Comparison of ENCODE assay signal across 28 mouse cellular contexts in the genomic region with DNA sequence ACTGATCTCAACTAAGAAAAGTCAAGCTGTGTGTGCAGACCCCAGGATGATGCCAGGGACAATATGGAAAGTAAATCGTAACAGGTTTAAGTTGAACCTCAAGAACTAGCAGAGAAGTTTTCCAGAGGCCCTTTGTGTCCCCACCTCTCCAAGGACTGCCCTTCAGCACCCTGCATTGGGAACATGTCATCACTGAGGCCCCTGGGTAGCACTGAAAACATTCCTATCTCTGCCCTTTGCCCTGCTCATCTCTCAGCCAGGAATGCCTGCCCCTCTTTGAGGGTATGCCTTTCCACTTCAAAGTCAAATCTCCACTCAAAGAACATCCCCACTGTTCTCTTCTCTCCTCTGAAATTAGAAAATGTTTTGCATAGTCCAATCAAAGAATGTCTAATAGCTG. TPM values are rescaled to one million over a fixed set of nuclear protein-coding genes. Genes with fewer than 3 reads are reported as not detected.
"Had no signal": no experiment of that assay in that cellular context is flagged by ENCODE, and none has a peak within 500 bp of the region (broad histone marks: within the 10 kb centered on the region; RNA-seq: fewer than 3 reads in every experiment).

No protein-coding gene starts in this region.

- H3K4me2 ChIP-seq: heart, embryonic 12.5 days; hindbrain, embryonic 13.5 days; hindbrain, embryonic 15.5 days; kidney, embryonic 15.5 days; limb, embryonic 13.5 days; limb, embryonic 15.5 days; liver, embryonic 12.5 days had no signal

- H3K4me1 ChIP-seq: heart, embryonic 12.5 days; hindbrain, embryonic 13.5 days; hindbrain, embryonic 15.5 days; kidney, embryonic 15.5 days; limb, embryonic 13.5 days; limb, embryonic 15.5 days; liver, embryonic 12.5 days had no signal

- H3K4me3 ChIP-seq: gastrocnemius, adult 2 months; heart, embryonic 10.5 days; heart, embryonic 12.5 days; hindbrain, embryonic 13.5 days; hindbrain, embryonic 15.5 days; kidney, embryonic 15.5 days; limb, embryonic 13.5 days; limb, embryonic 15.5 days; liver, embryonic 12.5 days had no signal

- H3K9me3 ChIP-seq: heart, embryonic 10.5 days; heart, embryonic 12.5 days; hindbrain, embryonic 13.5 days; hindbrain, embryonic 15.5 days; kidney, embryonic 15.5 days; limb, embryonic 13.5 days; limb, embryonic 15.5 days; liver, embryonic 12.5 days had no signal

- DNase-seq: gastrocnemius, adult 2 months; gastrocnemius, postnatal 10 days; gastrocnemius, postnatal 25 days; heart, adult 18-20 months; heart, postnatal 10 days; heart, postnatal 4 days; kidney, adult 11 months; kidney, adult 2 months; kidney, adult 9 months; kidney, postnatal 14 days; kidney, postnatal 36 days; layer of hippocampus, adult 9-11 months; layer of hippocampus, postnatal 36 days; left cerebral cortex, postnatal 4 days had no signal

- H3K27ac ChIP-seq: gastrocnemius, adult 2 months; heart, embryonic 10.5 days; hindbrain, embryonic 13.5 days; hindbrain, embryonic 15.5 days; hindbrain, postnatal 0 days; kidney, embryonic 15.5 days; kidney, postnatal 0 days; limb, embryonic 13.5 days; limb, embryonic 15.5 days; liver, embryonic 12.5 days; liver, embryonic 14.5 days had no signal

- ATAC-seq: hindbrain, postnatal 0 days; liver, embryonic 12.5 days had no signal

- H3K36me3 ChIP-seq: heart, embryonic 10.5 days; heart, embryonic 12.5 days; hindbrain, embryonic 13.5 days; hindbrain, embryonic 15.5 days; kidney, embryonic 15.5 days; limb, embryonic 13.5 days; limb, embryonic 15.5 days; liver, embryonic 12.5 days had no signal

- H3K27me3 ChIP-seq: heart, embryonic 12.5 days; hindbrain, embryonic 13.5 days; hindbrain, embryonic 15.5 days; kidney, embryonic 15.5 days; limb, embryonic 13.5 days; limb, embryonic 15.5 days; liver, embryonic 12.5 days had no signal

- H3K9ac ChIP-seq: heart, embryonic 12.5 days; hindbrain, embryonic 13.5 days; hindbrain, embryonic 15.5 days; kidney, embryonic 15.5 days; limb, embryonic 13.5 days; limb, embryonic 15.5 days; liver, embryonic 12.5 days; liver, embryonic 14.5 days had no signal

RNA-seq across cellular contexts. Expression of gene Isx, which starts 23.3 kb away (rescaled TPM):
- polyA plus RNA-seq: frontal cortex, adult 2 months; heart, embryonic 12.5 days; hindbrain, embryonic 11.5 days; hindbrain, embryonic 13.5 days; hindbrain, embryonic 15.5 days; hindbrain, postnatal 0 days; kidney, adult 2 months; kidney, embryonic 15.5 days; limb, embryonic 11.5 days; liver, embryonic 14.5 days had no signal
